Mouse (Mus musculus) kidney, embryonic 15.5 days (tissue): ENCODE data around the gene Smim4. TPM values are rescaled to one million over a fixed set of nuclear protein-coding genes. Genes with fewer than 3 reads are reported as not detected.

Experiments used
- ATAC-seq: fragments of 200-750 bp; cut with Nextera tagmentation; replicated peaks from 2 replicates; pipeline ENCODE4 v1.8.0; 2017; ENCODE audit warnings: moderate TSS enrichment; ENCODE audit not compliant: low FRiP score
- H3K27ac ChIP-seq: fragments of 300-500 bp; sonication (generic); 2 replicates; pipeline ENCODE4 v1.5.1; 2015; ENCODE audit warnings: mild to moderate bottlenecking, inconsistent platforms
- H3K27me3 ChIP-seq: fragments of 300-500 bp; sonication (generic); 2 replicates; pipeline ENCODE4 v1.6.1; 2015; ENCODE audit warnings: inconsistent platforms
- H3K36me3 ChIP-seq: fragments of 300-500 bp; sonication (generic); 2 replicates; pipeline ENCODE4 v1.6.1; 2015; ENCODE audit warnings: inconsistent platforms
- H3K4me1 ChIP-seq: fragments of 300-500 bp; sonication (generic); 2 replicates; pipeline ENCODE4 v1.6.1; 2015; ENCODE audit warnings: inconsistent platforms
- H3K4me2 ChIP-seq: fragments of 300-500 bp; sonication (generic); 2 replicates; pipeline ENCODE4 v1.6.1; 2015; ENCODE audit warnings: moderate library complexity, mild to moderate bottlenecking, inconsistent platforms
- H3K4me3 ChIP-seq: fragments of 300-500 bp; sonication (generic); replicated peaks from 2 replicates; pipeline ENCODE4 v1.5.1; 2015; ENCODE audit warnings: mild to moderate bottlenecking, inconsistent platforms
- H3K9ac ChIP-seq: fragments of 300-500 bp; sonication (generic); 2 replicates; pipeline ENCODE4 v1.6.1; 2015; ENCODE audit warnings: mild to moderate bottlenecking, inconsistent platforms
- H3K9me3 ChIP-seq: fragments of 300-500 bp; sonication (generic); replicated peaks from 2 replicates; pipeline ENCODE4 v1.6.1; 2016; ENCODE audit warnings: inconsistent platforms
- WGBS: fragments of 180-500 bp; shearing (Covaris S2); methylation state at CpG from one replicate; pipeline ENCODE4 v1.1.7; 2015; ENCODE audit warnings: mixed read lengths; 5-methylcytosine and 5-hydroxymethylcytosine counted together
- polyA plus RNA-seq: library from polyadenylated mRNA; unstranded; fragments of >200 nt; fragmentation: Nextera tagmentation; extraction: Ambion mirVana; gene quantifications from 2 replicates; pipeline ENCODE4 v1.2.1, GENCODE M21; 2015

Gene Smim4
- polyA plus RNA-seq, 1 experiment from 2014 or later, result 98.1 TPM

DNA sequence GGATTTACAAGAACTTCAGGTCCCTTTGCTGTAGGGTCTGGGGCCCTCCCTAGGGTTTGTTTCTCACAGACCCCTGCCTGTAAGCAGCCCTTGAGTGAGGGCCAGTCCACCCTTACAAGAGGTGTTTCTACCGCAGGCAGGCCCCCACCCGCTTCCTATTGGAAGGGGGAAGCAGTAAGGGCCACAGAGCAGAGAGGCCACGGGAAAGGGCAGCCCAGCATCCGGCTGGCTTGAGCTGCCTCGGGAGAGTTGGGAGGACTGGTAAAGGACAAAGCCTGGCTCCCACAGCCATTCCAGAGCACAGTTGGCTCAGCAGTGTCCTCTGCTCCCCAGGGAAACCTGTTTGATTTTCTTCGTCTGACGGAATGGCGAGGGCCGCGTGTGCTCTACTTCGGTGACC, 9.0 kb upstream of the Smim4 start:
- no peak overlapping the region for H3K4me3 ChIP-seq
- H3K36me3 ChIP-seq, result peaks cover 87% of the 10 kb centered on the region
- ATAC-seq, result 0 out of 2 replicates have a peak, but pooled peaks have one; percentile 15
- H3K9me3 ChIP-seq, result no peaks in the 10 kb centered on the region
- H3K9ac ChIP-seq, result no peak overlapping the region
- H3K27ac ChIP-seq, result peak overlapping the region; percentile 67
- peaks cover 34% of the 10 kb centered on the region for H3K4me1 ChIP-seq
- H3K4me2 ChIP-seq, result no peak overlapping the region
- 65% methylated on average over 11 of the region's 11 CpGs for whole genome bisulfite sequencing
- H3K27me3 ChIP-seq, result no peaks in the 10 kb centered on the region

- peak overlapping the region; percentile 67 for H3K27ac ChIP-seq
These were observed 8.5 kb upstream of the Smim4 start for GRCm38 (mm10) chr14:31137281-31137595.

DNA sequence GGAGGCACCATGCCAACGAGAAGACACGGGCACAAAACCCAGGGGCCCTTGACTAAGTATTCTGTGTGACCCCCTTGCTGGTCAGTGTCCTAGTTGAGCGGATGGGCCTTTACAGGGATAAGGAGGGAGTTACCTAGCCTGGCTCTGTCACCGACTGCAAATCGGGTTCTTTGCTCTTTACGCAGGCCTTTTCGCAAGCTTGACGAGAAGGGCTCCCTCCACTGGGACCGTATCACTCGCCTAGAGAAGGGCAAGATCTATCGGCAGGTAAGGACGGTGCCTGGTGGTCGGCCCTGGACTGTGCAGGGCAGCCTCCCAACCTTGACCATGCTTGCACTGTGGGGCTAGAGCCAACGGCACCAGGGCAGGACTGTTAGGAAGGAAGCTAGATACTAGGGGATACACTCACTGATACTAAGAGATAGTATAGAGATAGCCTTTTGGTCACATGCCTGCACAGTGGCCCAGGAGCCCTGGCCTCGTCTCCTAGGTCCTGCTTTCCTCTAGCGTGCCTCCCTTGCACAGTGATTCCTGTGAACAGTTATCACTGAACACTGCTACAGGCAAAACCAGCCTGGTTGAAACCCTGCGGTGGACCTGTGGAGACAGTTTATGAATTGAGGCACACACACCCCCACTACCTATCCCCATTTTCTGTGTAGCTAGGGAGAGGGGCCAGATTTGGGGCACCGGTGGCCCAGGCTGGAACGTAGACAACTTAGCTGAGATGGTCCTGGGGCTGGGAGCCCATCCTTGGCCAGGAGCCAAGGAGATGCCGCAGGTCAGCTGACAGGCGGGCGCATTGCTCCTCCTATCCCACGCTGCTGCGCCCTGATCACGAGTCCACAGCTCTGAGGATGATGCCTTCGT, 7.9 kb upstream of the Smim4 start:
- 89% methylated on average over 26 of the region's 26 CpGs for WGBS
- no peak overlapping the region for H3K4me3 ChIP-seq
- H3K4me2 ChIP-seq, result no peak overlapping the region
- peak overlapping the region; percentile 67; the same call in 1 of the 2 replicates for H3K27ac ChIP-seq
- peaks cover 44% of the 10 kb centered on the region for H3K4me1 ChIP-seq
- no peaks in the 10 kb centered on the region for H3K27me3 ChIP-seq
- H3K9ac ChIP-seq, result no peak overlapping the region
- no peaks in the 10 kb centered on the region for H3K9me3 ChIP-seq
- peaks cover 76% of the 10 kb centered on the region for H3K36me3 ChIP-seq
- ATAC-seq, result no peak

More at GRCm38 (mm10) chr14:31137281-31137595, 8.5 kb upstream of the Smim4 start:
- H3K4me1 ChIP-seq, result peaks cover 39% of the 10 kb centered on the region
- peaks cover 82% of the 10 kb centered on the region for H3K36me3 ChIP-seq
- H3K9me3 ChIP-seq, result no peaks in the 10 kb centered on the region
- H3K27me3 ChIP-seq, result no peaks in the 10 kb centered on the region
- 69% methylated on average over 10 of the region's 10 CpGs for WGBS
- ATAC-seq, result no peak
- H3K4me3 ChIP-seq, result no peak overlapping the region
- no peak overlapping the region for H3K4me2 ChIP-seq
- no peak overlapping the region for H3K9ac ChIP-seq

DNA sequence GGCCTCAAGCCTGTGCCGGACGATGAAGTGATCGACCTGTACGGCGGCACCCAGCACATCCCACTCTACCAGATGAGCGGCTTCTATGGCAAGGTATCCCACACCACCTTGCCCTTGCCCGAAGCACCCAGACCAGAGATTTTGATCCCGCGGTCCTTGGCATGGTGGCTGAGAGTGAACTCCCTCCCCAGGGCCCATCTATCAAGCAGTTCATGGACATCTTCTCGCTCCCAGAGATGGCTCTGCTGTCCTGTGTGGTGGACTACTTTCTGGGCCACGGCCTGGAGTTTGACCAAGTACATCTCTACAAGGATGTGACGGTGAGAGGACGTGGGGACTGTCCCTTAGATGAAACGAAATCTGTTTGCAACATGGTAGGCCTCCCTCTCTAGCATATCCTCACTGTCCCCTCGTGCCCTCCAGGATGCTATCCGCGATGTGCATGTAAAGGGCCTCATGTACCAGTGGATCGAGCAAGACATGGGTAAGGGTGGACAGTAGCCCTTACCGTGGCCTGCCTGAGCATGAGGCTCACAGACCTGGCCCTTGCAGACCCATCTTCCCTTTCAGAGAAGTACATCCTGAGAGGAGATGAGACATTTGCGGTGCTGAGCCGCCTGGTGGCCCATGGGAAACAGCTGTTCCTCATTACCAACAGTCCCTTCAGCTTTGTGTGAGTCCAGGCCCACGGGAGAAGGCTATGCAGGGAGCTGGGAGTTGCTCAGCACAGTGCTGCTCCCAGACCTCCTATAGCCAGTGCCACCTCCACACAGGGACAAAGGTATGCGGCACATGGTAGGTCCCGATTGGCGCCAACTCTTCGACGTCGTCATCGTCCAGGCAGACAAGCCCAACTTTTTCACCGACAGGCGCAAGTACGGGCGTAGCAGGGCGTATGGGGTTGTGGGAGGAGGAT, 7.0 kb upstream of the Smim4 start:
- Histone ChIP-seq H3K4me3 (no peak overlapping the region), H3K9ac (no peak overlapping the region), H3K27me3 (no peaks in the 10 kb centered on the region), H3K36me3 (peaks cover 67% of the 10 kb centered on the region), H3K4me1 (peaks cover 44% of the 10 kb centered on the region), H3K27ac (no peak overlapping the region), H3K9me3 (no peaks in the 10 kb centered on the region), H3K4me2 (no peak overlapping the region)
- no peak for ATAC-seq
- WGBS, result 91% methylated on average over 34 of the region's 34 CpGs

- Histone ChIP-seq H3K9ac (no peak overlapping the region), H3K27ac (no peak overlapping the region), H3K4me1 (peaks cover 57% of the 10 kb centered on the region), H3K4me2 (no peak overlapping the region), H3K27me3 (no peaks in the 10 kb centered on the region), H3K9me3 (no peaks in the 10 kb centered on the region), H3K4me3 (no peak overlapping the region), H3K36me3 (peaks cover 52% of the 10 kb centered on the region)
- ATAC-seq, result no peak
- 86% methylated on average over 25 of the region's 25 CpGs for WGBS
These were observed 5.6 kb upstream of the Smim4 start for GRCm38 (mm10) chr14:31134015-31135000.

DNA sequence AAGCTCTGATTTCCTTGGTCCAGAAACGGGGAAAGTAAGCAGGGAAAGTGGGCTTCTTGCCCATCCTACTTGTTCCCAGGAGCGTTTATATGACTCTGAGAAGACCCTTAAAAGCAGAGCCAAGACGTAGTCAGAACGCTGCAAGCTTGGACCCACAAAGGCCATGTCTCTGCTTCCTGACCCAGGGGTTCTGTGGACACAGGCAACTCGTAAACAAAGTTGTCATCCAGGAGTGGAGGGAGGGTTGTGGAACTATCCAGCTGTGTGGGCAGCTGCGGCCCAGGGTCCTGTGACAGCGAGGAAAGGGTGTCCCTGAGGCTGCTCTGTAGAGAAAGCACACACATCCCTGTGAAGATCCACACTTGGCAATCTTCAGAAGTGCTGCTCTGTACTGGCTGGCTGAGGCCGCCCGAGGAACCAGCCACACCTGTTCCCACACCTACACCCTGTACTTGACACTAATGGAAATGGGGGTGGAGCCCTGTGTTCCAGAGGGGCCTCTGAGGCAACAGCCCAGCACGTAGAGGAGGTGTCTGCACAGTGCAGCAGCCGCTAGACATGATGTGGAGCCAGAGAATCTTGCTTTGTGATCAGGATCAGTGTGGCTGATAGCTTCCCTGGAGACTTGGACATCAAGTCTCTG, 4.4 kb upstream of the Smim4 start:
- 0 out of 2 replicates have a peak overlapping the region, but pooled peaks have one; percentile 78 for H3K9ac ChIP-seq
- WGBS, result 33% methylated on average over 11 of the region's 11 CpGs
- H3K4me3 ChIP-seq, result peak overlapping the region; percentile 82; the same call in 1 of the 2 replicates
- peak overlapping the region; percentile 83 for H3K4me2 ChIP-seq
- no peak for ATAC-seq
- H3K27ac ChIP-seq, result peak overlapping the region; percentile 9; the same call in 1 of the 2 replicates
- peaks cover 54% of the 10 kb centered on the region for H3K4me1 ChIP-seq
- no peaks in the 10 kb centered on the region for H3K9me3 ChIP-seq
- peaks cover 41% of the 10 kb centered on the region for H3K36me3 ChIP-seq
- no peaks in the 10 kb centered on the region for H3K27me3 ChIP-seq

DNA sequence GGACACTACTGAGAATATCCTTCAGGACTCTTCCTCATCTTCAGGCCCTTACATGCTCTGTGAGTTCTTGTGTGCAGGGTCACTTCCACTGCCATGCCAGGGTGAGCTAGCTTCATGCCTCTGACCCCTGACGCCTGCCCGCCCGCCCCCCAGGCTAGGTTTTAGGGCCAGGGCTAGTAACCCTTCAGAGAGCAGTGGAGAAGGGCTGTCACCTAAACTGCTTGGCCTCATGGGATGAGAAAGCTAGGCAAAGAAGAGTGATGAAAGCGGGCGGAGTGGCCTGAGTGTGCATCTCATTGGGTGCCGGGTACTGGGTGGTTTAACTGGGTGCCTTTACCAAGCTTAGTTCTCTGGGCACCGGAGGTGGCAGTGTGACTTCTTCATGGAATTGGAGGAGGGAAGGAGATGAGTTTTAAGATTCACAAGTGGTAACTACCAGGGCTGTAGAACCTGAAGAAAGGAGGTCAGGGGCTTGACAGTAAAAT, 3.8 kb upstream of the Smim4 start:
- H3K4me3 ChIP-seq, result peak overlapping the region; percentile 82
- H3K27ac ChIP-seq, result peak overlapping the region; percentile 54; the same call in 1 of the 2 replicates
- H3K27me3 ChIP-seq, result no peaks in the 10 kb centered on the region
- H3K9me3 ChIP-seq, result no peaks in the 10 kb centered on the region
- ATAC-seq, result no peak
- 69% methylated on average over 7 of the region's 7 CpGs for WGBS
- peaks cover 34% of the 10 kb centered on the region for H3K36me3 ChIP-seq
- H3K9ac ChIP-seq, result peak overlapping the region; percentile 78
- peaks cover 49% of the 10 kb centered on the region for H3K4me1 ChIP-seq
- H3K4me2 ChIP-seq, result peak overlapping the region; percentile 83

GRCm38 (mm10) chr14:31132031-31132430, 3.3 kb upstream of the Smim4 start:
- Histone ChIP-seq H3K27me3 (no peaks in the 10 kb centered on the region), H3K4me3 (peak overlapping the region; percentile 82), H3K9me3 (no peaks in the 10 kb centered on the region), H3K9ac (peak overlapping the region; percentile 78), H3K4me2 (peak overlapping the region; percentile 83), H3K4me1 (peaks cover 49% of the 10 kb centered on the region), H3K27ac (peak overlapping the region; percentile 54; the same call in 1 of the 2 replicates), H3K36me3 (peaks cover 29% of the 10 kb centered on the region)
- WGBS, result 7% methylated on average over 6 of the region's 6 CpGs
- ATAC-seq, result no peak

GRCm38 (mm10) chr14:31131272-31131821, 2.6 kb upstream of the Smim4 start:
- Histone ChIP-seq H3K27ac (peak overlapping the region; percentile 89), H3K9ac (peak overlapping the region; percentile 78), H3K27me3 (no peaks in the 10 kb centered on the region), H3K9me3 (no peaks in the 10 kb centered on the region), H3K36me3 (peaks cover 23% of the 10 kb centered on the region), H3K4me1 (peaks cover 52% of the 10 kb centered on the region), H3K4me2 (peak overlapping the region; percentile 83), H3K4me3 (peak overlapping the region; percentile 82)
- WGBS, result under 1% methylated on average over 43 of the region's 43 CpGs
- ATAC-seq, result peak; percentile 6
